Mouse (Mus musculus): ENCODE measurements around the gene Slc6a16. TPM values are rescaled to one million over a fixed set of nuclear protein-coding genes. Genes with fewer than 3 reads are reported as not detected.

Slc6a16 gene
- polyA plus RNA-seq, 2 experiments, result 0.21 to 0.29 TPM

DNA sequence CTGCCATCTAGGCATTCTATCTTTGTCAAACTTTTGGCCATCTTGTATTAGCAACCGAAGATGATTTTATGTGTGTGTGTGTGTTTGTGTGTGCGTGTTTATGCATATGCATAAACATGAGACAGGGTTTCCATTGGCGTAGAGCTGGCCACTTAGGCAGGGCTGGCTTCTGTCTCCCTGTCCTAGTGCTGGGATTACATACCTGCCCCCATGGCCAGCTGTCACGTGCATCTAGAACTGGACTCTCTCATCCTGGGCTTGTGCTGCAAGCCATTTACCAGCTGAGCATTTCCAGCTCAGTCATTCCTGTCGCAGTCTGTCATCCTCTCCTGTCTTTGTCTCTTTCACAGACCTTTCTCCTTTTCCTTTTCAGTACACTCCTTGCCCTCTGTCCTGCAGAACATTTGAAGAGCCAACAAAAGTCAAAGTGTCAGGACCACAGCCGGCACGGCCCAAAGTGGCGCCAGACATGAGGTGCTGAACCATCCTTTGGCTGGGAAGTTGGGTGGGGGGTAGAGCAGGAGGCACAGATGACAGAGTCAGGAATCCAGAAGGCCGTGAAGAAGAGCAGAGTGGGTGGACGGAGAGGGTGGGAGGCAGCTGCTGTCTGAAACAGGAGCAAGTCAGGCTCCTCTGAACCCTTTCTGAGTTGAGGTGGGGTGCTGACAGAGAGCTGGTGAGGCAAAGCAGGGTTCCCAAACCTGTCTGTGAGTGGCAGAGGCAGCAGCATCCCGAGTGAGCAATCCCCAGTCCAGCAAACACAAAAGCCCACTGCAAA is 16.4 kb downstream of the Slc6a16 start:
- Histone ChIP-seq H3K4me3 (replicated peaks; ENCODE audit: low read length) (no peak overlapping the region), H3K27me3 (ENCODE audit: control insufficient read depth, insufficient read depth, low read length) (no peaks in the 10 kb centered on the region), H3K4me1 (ENCODE audit: control insufficient read depth, insufficient read depth, low read length) (no peaks in the 10 kb centered on the region), H3K4me2 (replicated peaks; ENCODE audit: low read depth, low read length, severe bottlenecking) (no peak overlapping the region), H3K27ac (replicated peaks; ENCODE audit: low read depth, low read length) (no peak overlapping the region), H3K9me3 (ENCODE audit: control insufficient read depth, low read length) (no peaks in the 10 kb centered on the region), H3K36me3 (ENCODE audit: control insufficient read depth, insufficient read depth, low read length) (no peaks in the 10 kb centered on the region), H3K9ac (ENCODE audit: low read depth, low read length, severe bottlenecking) (no peak overlapping the region)
- no peak for DNase-seq (ENCODE audit: low spot score)
- no peak for ATAC-seq (ENCODE audit: low FRiP score, low read depth)
- WGBS, result 51% methylated on average over 11 of the region's 11 CpGs
- no peak for TF ChIP-seq POLR2A (IDR thresholded peaks at IDR 0.05; ENCODE audit: borderline replicate concordance, extremely low read depth, insufficient read depth, insufficient read length)

DNA sequence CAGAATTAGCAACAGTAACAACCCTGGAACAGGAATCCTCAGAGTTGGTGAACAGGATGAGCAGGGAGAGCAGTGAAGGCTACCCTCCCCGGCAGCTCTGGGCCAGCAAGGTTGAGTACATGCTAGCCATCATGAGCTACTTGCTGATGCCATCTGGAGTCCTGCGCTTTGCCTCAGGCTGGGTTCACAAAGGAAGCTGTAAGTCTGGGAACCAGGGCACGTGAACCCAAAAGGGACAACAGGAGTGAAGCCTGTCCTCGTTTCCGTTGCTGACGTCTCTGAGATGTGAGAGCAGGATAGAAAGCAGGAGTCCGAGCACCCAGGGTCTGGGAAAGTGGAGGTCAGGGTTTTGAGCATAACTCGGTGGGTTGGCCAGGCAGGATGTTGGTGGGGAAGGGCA is 18.4 kb downstream of the Slc6a16 start:
- Histone ChIP-seq H3K36me3 (ENCODE audit: control insufficient read depth, insufficient read depth, low read length) (no peaks in the 10 kb centered on the region), H3K9me3 (ENCODE audit: control insufficient read depth, low read length) (no peaks in the 10 kb centered on the region), H3K27ac (replicated peaks; ENCODE audit: low read depth, low read length) (no peak overlapping the region), H3K27me3 (ENCODE audit: control insufficient read depth, insufficient read depth, low read length) (no peaks in the 10 kb centered on the region), H3K4me1 (ENCODE audit: control insufficient read depth, insufficient read depth, low read length) (no peaks in the 10 kb centered on the region), H3K4me3 (replicated peaks; ENCODE audit: low read length) (no peak overlapping the region), H3K4me2 (replicated peaks; ENCODE audit: low read depth, low read length, severe bottlenecking) (no peak overlapping the region), H3K9ac (ENCODE audit: low read depth, low read length, severe bottlenecking) (no peak overlapping the region)
- ATAC-seq (ENCODE audit: low FRiP score, low read depth), result no peak
- 77% methylated on average over 8 of the region's 8 CpGs for WGBS
- no peak for TF ChIP-seq POLR2A (IDR thresholded peaks at IDR 0.05; ENCODE audit: borderline replicate concordance, extremely low read depth, insufficient read depth, insufficient read length)
- DNase-seq (ENCODE audit: low spot score), result no peak

DNA sequence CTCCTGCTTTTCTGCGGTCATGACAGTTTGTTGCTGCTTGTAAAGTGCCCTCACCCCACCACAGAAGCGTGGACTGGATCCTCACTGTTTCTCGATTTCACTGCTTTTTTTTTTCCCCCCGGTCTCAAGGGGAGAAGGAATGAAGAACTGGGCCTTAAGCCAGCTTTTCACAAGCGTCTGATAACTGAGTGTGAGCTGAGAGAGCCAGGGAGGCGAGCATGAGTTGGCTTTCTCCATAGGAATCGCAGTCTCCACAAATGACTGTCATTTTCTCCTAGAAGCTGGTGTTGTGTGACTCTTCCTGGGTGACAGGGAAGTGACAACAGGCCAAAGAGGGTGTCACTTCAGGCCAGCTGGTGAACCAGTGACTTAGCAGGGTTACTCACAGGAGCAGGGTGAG is 21.4 kb downstream of the Slc6a16 start:
- DNase-seq (ENCODE audit: low spot score), result no peak
- Histone ChIP-seq H3K4me2 (replicated peaks; ENCODE audit: low read depth, low read length, severe bottlenecking) (no peak overlapping the region), H3K4me1 (ENCODE audit: control insufficient read depth, insufficient read depth, low read length) (no peaks in the 10 kb centered on the region), H3K9ac (ENCODE audit: low read depth, low read length, severe bottlenecking) (no peak overlapping the region), H3K4me3 (replicated peaks; ENCODE audit: low read length) (no peak overlapping the region), H3K9me3 (ENCODE audit: control insufficient read depth, low read length) (no peaks in the 10 kb centered on the region), H3K27ac (replicated peaks; ENCODE audit: low read depth, low read length) (no peak overlapping the region), H3K27me3 (ENCODE audit: control insufficient read depth, insufficient read depth, low read length) (no peaks in the 10 kb centered on the region), H3K36me3 (ENCODE audit: control insufficient read depth, insufficient read depth, low read length) (no peaks in the 10 kb centered on the region)
- 39% methylated on average over 7 of the region's 7 CpGs for WGBS
- no peak for TF ChIP-seq POLR2A (IDR thresholded peaks at IDR 0.05; ENCODE audit: borderline replicate concordance, extremely low read depth, insufficient read depth, insufficient read length)
- no peak for ATAC-seq (ENCODE audit: low FRiP score, low read depth)

DNA sequence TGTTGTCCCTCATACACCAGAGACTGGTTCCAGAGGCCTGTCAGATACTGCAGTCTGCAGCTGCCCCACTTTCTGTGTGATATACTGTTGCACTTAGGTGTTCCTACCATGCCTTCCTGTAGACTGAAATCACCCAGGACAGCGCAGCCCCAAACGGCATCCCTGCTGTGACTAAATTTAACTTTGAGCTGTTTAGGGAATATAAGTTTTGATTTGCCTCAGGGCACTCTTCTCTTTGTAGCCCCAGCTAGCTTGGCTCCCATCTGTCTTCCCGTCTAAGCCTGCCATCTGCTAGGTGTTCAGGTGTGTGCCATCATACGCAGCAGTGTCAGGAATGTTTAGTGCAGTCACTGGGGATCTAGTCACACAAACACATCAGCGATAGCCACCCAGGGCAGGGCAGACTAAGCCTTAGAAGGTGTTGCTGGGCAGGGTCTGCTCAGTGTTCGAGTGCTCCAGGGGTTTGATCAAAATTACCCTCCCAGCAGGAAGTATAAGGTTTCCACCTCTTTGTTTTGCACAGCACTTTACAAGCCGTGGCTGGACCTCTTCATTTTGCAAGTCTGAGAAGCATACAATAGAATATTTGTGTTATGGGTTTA is 22.2 kb downstream of the Slc6a16 start:
- Histone ChIP-seq H3K4me1 (ENCODE audit: control insufficient read depth, insufficient read depth, low read length) (no peaks in the 10 kb centered on the region), H3K27me3 (ENCODE audit: control insufficient read depth, insufficient read depth, low read length) (no peaks in the 10 kb centered on the region), H3K9ac (ENCODE audit: low read depth, low read length, severe bottlenecking) (no peak overlapping the region), H3K27ac (replicated peaks; ENCODE audit: low read depth, low read length) (no peak overlapping the region), H3K36me3 (ENCODE audit: control insufficient read depth, insufficient read depth, low read length) (no peaks in the 10 kb centered on the region), H3K4me3 (replicated peaks; ENCODE audit: low read length) (no peak overlapping the region), H3K9me3 (ENCODE audit: control insufficient read depth, low read length) (no peaks in the 10 kb centered on the region), H3K4me2 (replicated peaks; ENCODE audit: low read depth, low read length, severe bottlenecking) (no peak overlapping the region)
- 45% methylated on average over 7 of the region's 7 CpGs for WGBS
- DNase-seq (ENCODE audit: low spot score), result no peak
- no peak for ATAC-seq (ENCODE audit: low FRiP score, low read depth)
- TF ChIP-seq POLR2A (IDR thresholded peaks at IDR 0.05; ENCODE audit: borderline replicate concordance, extremely low read depth, insufficient read depth, insufficient read length), result no peak

DNA sequence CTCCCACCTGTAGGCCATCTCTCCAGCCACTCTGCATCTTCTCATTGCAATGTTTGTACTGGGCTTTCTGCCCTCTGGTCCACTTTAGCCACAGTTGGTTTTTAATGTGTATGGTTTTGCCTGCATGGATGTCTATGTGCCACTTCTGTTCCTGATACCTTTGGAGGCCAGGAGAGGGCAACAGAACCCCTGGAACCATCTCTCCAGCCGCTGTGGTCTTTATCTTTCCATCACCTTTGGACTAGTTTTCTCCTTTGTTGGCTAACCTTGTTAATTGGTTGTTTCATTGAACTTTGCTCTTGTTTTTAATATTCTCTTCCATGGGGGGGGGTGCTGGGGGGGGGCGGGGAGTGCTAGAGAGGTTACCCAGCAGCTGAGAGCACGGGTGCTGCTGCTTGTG is 23.5 kb downstream of the Slc6a16 start:
- H3K4me1 ChIP-seq (ENCODE audit: control insufficient read depth, insufficient read depth, low read length), result no peaks in the 10 kb centered on the region
- H3K27me3 ChIP-seq (ENCODE audit: control insufficient read depth, insufficient read depth, low read length), result no peaks in the 10 kb centered on the region
- no peak overlapping the region for H3K4me3 ChIP-seq (replicated peaks; ENCODE audit: low read length)
- no peak for TF ChIP-seq POLR2A (IDR thresholded peaks at IDR 0.05; ENCODE audit: borderline replicate concordance, extremely low read depth, insufficient read depth, insufficient read length)
- H3K9ac ChIP-seq (ENCODE audit: low read depth, low read length, severe bottlenecking), result no peak overlapping the region
- no peak for ATAC-seq (ENCODE audit: low FRiP score, low read depth)
- H3K4me2 ChIP-seq (replicated peaks; ENCODE audit: low read depth, low read length, severe bottlenecking), result no peak overlapping the region
- no peak overlapping the region for H3K27ac ChIP-seq (replicated peaks; ENCODE audit: low read depth, low read length)
- H3K9me3 ChIP-seq (ENCODE audit: control insufficient read depth, low read length), result no peaks in the 10 kb centered on the region
- no peaks in the 10 kb centered on the region for H3K36me3 ChIP-seq (ENCODE audit: control insufficient read depth, insufficient read depth, low read length)
- no peak for DNase-seq (ENCODE audit: low spot score)
- 78% methylated on average over 3 of the region's 3 CpGs for WGBS
